In genomic region chr14:45329589-45330181, GRCm38 (mm10) we compare ENCODE assay signal across 8 mouse cellular contexts. TPM values are rescaled to one million over a fixed set of nuclear protein-coding genes. Genes with fewer than 3 reads are reported as not detected.
A peak's percentile ranks its signal among the peaks of the same experiment; 100 is the strongest.
DNase-seq lines count a peak whose midpoint lies in the region; ATAC-seq lines count a peak whose summit lies in the region.

TSS of gene Psmc6 (plus strand) at chr14:45329788.

- WGBS in forebrain, embryonic 11.5 days = under 1% methylated on average over 42 of the region's 44 CpGs
- under 1% methylated on average over 44 of the region's 44 CpGs for WGBS in heart, embryonic 16.5 days
- under 1% methylated on average over 44 of the region's 44 CpGs for WGBS in liver, embryonic 15.5 days (ENCODE audit: insufficient replicate concordance)
- under 1% methylated on average over 44 of the region's 44 CpGs for WGBS in neural tube, embryonic 12.5 days

- H3K4me1 ChIP-seq in forebrain, embryonic 11.5 days (replicated peaks; ENCODE audit: control insufficient read depth, insufficient read depth, low read length) = 0 out of 2 replicates have a peak, but pooled peaks cover 2% of the 10 kb centered on the region
- peaks cover 6% of the 10 kb centered on the region for H3K4me1 ChIP-seq in heart, embryonic 16.5 days (ENCODE audit: control insufficient read depth, insufficient read depth, low read length)
- peaks cover 31% of the 10 kb centered on the region for H3K4me1 ChIP-seq in liver, embryonic 15.5 days (replicated peaks)
- H3K4me1 ChIP-seq in neural tube, embryonic 12.5 days = peaks cover 6% of the 10 kb centered on the region

- peak within 1 kb of the TSS; percentile 60 for H3K27ac ChIP-seq in forebrain, embryonic 11.5 days (ENCODE audit: low read depth, low read length)
- H3K27ac ChIP-seq in heart, embryonic 16.5 days (ENCODE audit: low read length) = peak within 1 kb of the TSS; percentile 90
- H3K27ac ChIP-seq in liver, embryonic 15.5 days (replicated peaks) = peak within 1 kb of the TSS; percentile 98
- peak within 1 kb of the TSS; percentile 80 for H3K27ac ChIP-seq in neural tube, embryonic 12.5 days

- peak within 1 kb of the TSS; percentile 61 for H3K4me2 ChIP-seq in forebrain, embryonic 11.5 days (ENCODE audit: low read depth, low read length, severe bottlenecking)
- H3K4me2 ChIP-seq in heart, embryonic 16.5 days (ENCODE audit: low read depth, low read length) = peak within 1 kb of the TSS; percentile 88
- peak within 1 kb of the TSS; percentile 77 for H3K4me2 ChIP-seq in liver, embryonic 15.5 days
- H3K4me2 ChIP-seq in neural tube, embryonic 12.5 days (replicated peaks) = peak within 1 kb of the TSS; percentile 60

- no peaks in the 10 kb centered on the region for H3K27me3 ChIP-seq in forebrain, embryonic 11.5 days (ENCODE audit: control insufficient read depth, insufficient read depth, low read length)
- H3K27me3 ChIP-seq in heart, embryonic 16.5 days (ENCODE audit: control insufficient read depth, insufficient read depth, low read length) = no peaks in the 10 kb centered on the region
- no peaks in the 10 kb centered on the region for H3K27me3 ChIP-seq in liver, embryonic 15.5 days
- no peaks in the 10 kb centered on the region for H3K27me3 ChIP-seq in neural tube, embryonic 12.5 days (replicated peaks)

- DNase-seq in CD8-positive naive resting alpha-beta T cell, adult 2 months (ENCODE audit: low read depth in 2 of 2, low spot score in 2 of 2) = peak; percentile 87 to 88
- peak; percentile 86 for DNase-seq in c-Kit-positive CD71-negative TER-119-negative erythroid progenitor cells, embryonic 14.5 days (ENCODE audit: low read depth)
- peak; percentile 97 for DNase-seq in forebrain, embryonic 11.5 days (ENCODE audit: low spot score)
- DNase-seq in kidney, postnatal 36 days = peak; percentile 92 to 95
- DNase-seq in telencephalon, adult 2 months (ENCODE audit: low read depth, low spot score) = peak; percentile 92

- no peaks in the 10 kb centered on the region for H3K9me3 ChIP-seq in forebrain, embryonic 11.5 days (ENCODE audit: control insufficient read depth, low read length)
- no peaks in the 10 kb centered on the region for H3K9me3 ChIP-seq in heart, embryonic 16.5 days (replicated peaks; ENCODE audit: control insufficient read depth, low read length)
- no peaks in the 10 kb centered on the region for H3K9me3 ChIP-seq in liver, embryonic 15.5 days (replicated peaks)
- no peaks in the 10 kb centered on the region for H3K9me3 ChIP-seq in neural tube, embryonic 12.5 days

- ATAC-seq in forebrain, embryonic 11.5 days (replicated peaks; ENCODE audit: low FRiP score) = peak; percentile 98
- peak; percentile 97 for ATAC-seq in heart, embryonic 16.5 days (replicated peaks; ENCODE audit: extremely low read depth, insufficient read depth, low FRiP score)
- ATAC-seq in liver, embryonic 15.5 days (ENCODE audit: insufficient read depth) = peak; percentile 92
- peak; percentile 96 for ATAC-seq in neural tube, embryonic 12.5 days (ENCODE audit: low FRiP score, low read depth)

- H3K4me3 ChIP-seq in forebrain, embryonic 11.5 days (ENCODE audit: low read depth, low read length) = peak within 1 kb of the TSS; percentile 63
- peak within 1 kb of the TSS; percentile 98 for H3K4me3 ChIP-seq in heart, embryonic 16.5 days (ENCODE audit: low read length)
- H3K4me3 ChIP-seq in liver, embryonic 15.5 days (replicated peaks) = peak within 1 kb of the TSS; percentile 98
- peak within 1 kb of the TSS; percentile 75 for H3K4me3 ChIP-seq in neural tube, embryonic 12.5 days

- H3K36me3 ChIP-seq in forebrain, embryonic 11.5 days (ENCODE audit: control insufficient read depth, insufficient read depth, low read length) = no peaks in the 10 kb centered on the region; the same call in 1 of the 2 replicates
- peaks cover 17% of the 10 kb centered on the region for H3K36me3 ChIP-seq in heart, embryonic 16.5 days (ENCODE audit: control insufficient read depth, insufficient read depth)
- H3K36me3 ChIP-seq in liver, embryonic 15.5 days (replicated peaks) = peaks cover 32% of the 10 kb centered on the region
- peaks cover 22% of the 10 kb centered on the region for H3K36me3 ChIP-seq in neural tube, embryonic 12.5 days

- H3K9ac ChIP-seq in forebrain, embryonic 11.5 days (ENCODE audit: low read length) = peak within 1 kb of the TSS; percentile 90
- H3K9ac ChIP-seq in heart, embryonic 16.5 days (ENCODE audit: low read length) = peak within 1 kb of the TSS; percentile 98
- peak within 1 kb of the TSS; percentile 95 for H3K9ac ChIP-seq in liver, embryonic 15.5 days
- peak within 1 kb of the TSS; percentile 87 for H3K9ac ChIP-seq in neural tube, embryonic 12.5 days

RNA-seq across cellular contexts. Expression of gene Psmc6, which starts in this region (rescaled TPM):
- 225 and 250 TPM in 2 replicates for polyA plus RNA-seq in forebrain, embryonic 11.5 days (2014; fragmentation: Nextera tagmentation; extraction: Ambion mirVana)
- 110 and 134 TPM in 2 replicates for polyA plus RNA-seq in heart, embryonic 16.5 days (2015; fragmentation: Nextera tagmentation; extraction: Ambion mirVana)
- 69.2 and 84.9 TPM in 2 replicates for polyA plus RNA-seq in liver, embryonic 15.5 days (2015; fragmentation: Nextera tagmentation; extraction: Ambion mirVana)
- polyA plus RNA-seq in neural tube, embryonic 12.5 days (2016; fragmentation: Nextera tagmentation; extraction: Ambion mirVana) = 202 and 219 TPM in 2 replicates

Comparison
In these comparisons a context has a peak if more than half of its experiments do, and no peak if none do; other contexts are left out.
1. Peak in every context shown above with its lines: DNase-seq, ATAC-seq, H3K4me3 ChIP-seq and H3K27ac ChIP-seq.